Mouse (Mus musculus): ENCODE measurements around the gene Ifnar1.

The Ifnar1 gene

DNA sequence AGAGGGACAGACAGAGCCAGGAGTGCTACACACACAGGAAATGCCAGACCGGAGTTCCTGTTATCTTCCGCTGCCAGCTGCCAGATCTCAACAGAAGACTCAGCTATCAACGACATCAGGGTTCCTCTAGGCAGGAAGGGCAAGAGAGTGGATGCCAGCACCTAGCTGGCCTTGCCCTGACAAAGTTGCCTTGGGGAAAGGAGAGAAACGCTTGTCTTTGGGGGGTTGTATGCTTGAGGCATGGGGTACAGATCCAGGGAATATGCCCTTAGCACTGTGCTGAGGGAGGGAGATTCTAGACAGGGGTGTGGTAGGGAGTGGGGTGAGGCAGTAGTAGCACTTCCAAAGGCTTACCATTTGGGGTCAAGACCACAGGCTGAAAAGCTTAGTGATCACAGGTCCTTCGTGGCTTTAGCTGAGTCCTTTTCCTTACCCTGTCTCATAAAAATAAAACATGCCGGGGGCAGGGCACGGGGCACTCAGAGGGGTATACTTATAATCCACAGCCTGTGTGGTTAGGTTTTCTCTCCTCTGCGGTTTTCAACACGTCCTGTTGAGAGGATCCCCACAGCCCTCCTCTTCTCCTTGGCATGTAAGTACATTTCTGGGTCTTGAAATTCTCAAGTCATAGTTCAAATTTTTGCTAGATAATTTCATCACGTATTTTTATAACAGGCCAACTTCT is 60.7 kb downstream of the Ifnar1 start:
- DNase-seq, result peak; percentile 44

DNA sequence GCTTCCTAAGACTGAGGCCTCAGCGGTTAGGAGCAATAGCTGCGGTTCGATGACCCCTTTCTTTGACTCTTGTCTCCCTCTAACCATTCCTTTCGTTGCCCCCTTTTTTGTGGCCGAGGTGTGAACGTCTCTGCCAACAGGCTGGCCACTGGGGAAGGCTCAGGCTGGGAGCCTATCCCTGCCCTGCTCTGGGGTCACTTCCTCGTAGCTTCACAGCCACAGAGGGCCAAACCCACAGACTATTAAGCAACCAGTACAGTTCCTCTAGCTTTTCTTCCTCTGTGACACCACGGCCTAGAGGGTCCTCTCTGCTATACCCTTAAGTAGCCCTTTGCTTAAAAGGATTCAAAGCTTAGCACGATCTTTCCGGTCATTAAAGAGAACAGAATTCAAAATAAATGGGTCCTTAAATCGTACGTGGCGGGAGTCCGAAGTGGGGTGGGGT is 61.4 kb downstream of the Ifnar1 start:
- peak; percentile 43 for DNase-seq

DNA sequence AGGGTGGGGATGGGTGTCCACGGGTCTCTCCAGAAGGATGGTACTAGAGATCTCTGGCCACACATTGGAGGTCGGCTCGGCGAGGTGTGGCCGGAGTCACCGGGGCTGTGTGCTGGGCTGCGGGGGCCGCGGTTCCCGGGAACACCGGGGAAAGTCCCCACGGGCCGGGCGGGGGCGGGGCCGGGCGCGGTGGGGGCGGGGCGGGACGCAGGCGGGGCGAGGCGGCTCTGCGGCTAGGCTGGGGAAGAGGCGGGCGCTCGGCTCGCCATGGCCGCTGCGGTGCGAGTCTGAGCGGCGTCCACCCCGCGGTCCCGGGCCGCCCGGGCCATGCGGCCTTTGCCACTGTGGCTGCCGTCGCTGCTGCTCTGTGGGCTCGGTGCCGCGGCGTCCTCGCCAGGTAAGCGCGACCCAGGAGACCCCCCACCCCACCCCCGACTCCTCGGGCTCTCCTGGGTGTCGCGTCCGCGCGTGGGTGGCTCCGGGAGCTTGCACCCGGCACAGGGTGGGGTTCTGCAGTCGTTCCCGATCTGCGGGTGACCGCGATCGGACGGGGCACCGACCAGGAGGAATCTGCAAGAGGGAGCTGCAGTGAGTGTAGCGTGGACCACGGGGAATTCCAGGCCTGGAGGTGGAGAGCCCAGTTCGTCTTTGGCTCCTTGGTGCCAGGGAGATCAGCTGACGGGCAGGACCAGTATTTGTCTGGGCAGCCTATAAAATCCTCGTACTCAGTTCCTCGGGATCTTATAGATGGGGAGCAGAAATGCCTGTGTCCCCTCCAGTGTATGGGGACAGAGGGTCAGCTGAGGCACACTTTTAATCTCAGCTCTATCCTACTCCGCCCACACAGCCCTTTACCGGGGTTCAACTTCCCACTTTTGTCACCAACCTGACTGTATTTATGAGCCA is 62.1 kb downstream of the Ifnar1 start, which contains the start of gene Ifngr2:
Ifngr2 (plus strand) TSS at position 237 of the 906 bp plus-strand sequence.
- peak; percentile 54 for DNase-seq

DNA sequence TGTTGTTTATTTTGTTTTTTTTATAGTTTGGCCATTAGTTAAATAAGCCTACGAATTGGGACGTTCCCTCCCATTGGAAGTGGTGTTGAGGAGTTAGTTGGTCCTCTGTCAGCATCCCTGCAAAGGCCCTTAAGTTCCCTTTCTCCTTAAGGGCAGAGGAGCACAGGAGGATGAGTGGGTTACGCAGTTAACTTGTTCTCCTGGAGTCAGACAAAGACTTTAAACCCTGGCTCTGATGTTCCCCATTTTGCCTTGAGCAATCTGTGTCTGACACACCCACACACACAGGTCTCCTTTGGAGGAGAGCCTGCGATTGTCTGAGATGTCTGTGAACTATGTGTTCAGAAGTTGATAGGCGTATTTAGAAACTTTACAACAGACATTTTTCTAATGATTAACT is 62.9 kb downstream of the Ifnar1 start:
- DNase-seq, result peak; percentile 28

DNA sequence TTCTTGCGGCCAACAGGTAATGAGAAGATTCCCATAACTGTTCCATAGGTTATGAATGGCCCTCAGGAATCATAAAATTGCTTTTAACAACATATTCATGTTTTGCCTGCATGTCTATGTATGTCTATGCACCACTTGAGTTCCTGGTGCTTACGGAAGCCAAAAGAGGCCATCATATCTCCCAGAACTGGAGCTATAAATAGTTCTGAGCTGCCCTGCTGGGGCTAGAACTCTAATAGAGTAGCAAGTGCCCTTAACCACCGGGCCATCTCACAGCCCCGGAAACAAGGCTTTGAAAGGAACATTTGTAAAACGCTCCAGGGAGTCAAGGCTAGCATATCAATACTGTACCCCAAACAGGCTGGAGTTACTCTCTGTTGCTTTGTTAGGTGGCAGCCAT is 63.5 kb downstream of the Ifnar1 start:
- no peak for DNase-seq

DNA sequence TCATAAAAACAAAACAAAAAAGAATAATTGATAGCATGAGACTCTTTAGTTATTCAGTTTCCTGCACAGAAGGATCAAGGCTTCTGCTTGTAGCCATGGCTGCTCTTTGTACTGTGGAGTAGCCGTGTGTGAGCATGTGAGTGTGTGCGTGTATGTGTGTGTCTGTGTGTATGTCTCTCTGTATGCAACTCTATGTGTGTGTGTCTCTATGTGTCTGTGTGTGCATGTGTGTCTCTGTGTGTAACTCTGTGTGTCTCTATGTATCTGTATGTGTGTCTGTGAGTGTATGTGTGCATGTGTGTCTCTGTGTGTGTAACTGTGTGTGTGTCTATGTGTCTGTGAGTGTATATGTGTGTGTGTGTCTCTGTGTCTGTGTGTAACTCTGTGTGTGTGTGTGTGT is 64.0 kb downstream of the Ifnar1 start:
- DNase-seq, result no peak

DNA sequence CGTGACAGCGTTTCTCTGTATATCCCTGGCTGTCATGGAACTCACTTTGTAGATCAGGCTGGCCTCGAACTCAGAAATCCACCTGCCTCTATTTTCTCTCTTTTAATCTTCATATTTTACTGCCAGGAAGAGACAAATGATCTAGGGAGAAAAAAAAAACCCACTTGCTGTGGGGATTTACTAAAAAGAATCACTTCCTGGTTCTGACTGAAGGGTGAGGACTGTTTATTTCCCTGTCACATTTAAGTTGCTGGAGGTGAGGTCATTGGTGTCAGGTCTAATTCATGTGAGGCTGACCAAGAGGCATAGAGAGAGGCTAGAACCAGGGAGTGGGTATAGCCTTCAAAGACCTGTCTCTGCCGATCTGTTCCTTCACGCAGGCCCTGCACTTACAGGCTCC is 64.6 kb downstream of the Ifnar1 start:
- DNase-seq, result no peak

DNA sequence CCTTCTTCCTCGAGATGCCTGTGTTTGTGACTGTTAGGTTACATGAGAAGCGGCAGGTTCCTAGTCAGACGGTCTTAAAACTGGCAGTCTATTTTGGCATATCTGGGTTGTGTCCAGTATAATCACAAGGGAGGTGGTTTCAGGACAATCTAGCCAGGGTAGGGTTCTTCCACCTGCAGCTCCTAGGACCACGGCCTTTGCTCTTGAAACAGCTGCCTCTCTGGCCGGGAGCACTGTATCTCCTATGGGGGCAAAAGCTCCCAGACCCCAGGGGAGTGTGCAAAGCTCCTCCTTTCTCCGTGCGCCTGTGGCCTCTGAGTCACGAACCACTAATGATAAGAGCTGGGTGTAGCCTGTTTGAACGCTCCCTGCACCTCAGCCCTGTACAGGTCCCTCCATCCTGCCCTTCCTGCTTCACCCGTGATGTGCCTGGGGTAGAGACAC is 66.1 kb downstream of the Ifnar1 start:
- DNase-seq, result no peak

DNA sequence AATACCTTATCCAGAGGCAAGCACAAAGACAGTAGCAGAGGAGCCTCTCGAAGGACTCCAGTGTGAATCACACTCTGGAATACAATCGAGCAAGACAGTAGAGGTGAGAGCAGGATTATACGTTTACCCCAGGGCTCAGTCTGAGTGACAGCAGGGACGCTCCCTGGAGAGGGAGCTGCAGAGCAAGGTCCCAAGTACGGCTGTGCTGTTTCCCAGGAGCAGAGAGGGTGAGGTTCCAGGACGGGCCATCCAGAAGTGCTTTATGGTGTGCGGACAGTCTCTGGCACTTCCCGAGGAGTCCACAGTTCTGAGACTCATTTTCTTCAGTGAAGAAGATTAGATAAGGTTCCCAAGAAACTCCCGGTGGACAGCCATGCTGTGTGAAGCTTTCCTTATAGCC is 67.0 kb downstream of the Ifnar1 start:
- DNase-seq, result no peak

DNA sequence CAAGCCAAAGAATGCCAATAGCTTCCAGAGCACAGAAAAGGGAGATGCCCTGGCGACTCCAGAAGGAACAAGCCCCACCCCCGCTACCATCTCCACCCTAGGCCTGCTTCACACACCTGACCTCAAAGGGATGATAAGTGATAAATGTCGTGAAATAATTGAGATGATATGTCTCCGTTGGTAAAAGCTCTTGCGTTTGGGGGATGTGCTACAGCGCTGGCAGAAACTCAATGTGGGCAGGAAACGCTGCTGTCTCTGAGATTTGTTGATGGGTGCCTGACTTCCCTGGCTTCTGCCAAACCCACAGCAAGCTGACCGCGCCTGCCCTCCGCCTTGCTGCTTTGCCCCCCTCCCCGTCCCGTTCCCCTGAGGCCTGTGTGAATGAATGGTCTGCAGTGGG is 68.6 kb downstream of the Ifnar1 start:
- peak; percentile 65 for DNase-seq

DNA sequence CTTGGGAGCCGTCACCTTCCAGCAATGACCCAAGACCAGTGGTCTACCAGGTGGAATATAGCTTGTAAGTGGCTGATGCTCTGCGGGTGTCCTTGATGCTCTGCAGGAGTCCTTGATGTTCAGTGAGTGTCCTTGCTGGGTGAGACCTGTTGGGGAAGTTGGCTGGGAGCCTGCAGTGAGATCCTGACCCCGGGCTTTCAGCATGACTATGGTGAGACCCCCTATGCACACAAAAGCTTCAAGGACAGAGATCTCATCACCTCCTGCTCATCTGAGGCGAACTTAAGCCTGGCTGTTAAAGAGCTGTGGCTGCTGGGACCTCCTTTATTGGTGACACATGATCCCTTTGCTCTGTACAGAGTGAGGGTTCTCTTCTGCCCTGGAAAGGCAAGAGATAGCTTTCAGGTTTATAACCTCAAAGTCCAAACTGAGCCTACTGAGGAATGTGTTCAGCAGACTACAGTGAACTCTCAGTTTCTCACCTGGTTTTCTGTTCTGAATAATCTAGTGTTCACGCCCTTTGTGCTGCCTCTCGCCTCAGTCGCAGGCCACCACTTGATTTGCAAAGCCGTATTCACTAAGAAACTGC is 70.1 kb downstream of the Ifnar1 start:
- no peak for DNase-seq

DNA sequence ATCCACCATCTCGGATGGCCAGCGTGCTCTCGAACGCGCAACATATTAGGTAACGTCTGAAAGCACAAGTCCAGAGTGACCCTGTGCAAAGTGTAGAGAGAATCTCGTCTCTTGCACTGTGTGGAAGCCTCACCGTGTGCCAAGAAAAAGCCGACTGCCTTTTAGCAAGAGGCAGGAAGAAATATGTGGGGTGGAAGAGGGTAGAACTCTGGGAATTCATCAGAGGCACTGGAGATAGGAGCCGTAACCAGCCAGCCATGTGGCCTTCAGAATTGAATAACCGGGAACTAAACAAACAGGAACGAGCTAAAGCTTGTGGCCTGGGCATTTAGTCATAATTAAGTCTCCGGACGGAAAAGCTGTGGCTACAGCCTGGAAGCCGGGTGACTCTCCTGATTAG is 71.6 kb downstream of the Ifnar1 start:
- DNase-seq, result no peak
